Mouse (Mus musculus) spleen, postnatal 36 days (tissue): ENCODE results near the gene Nfia.

Source experiments
- DNase-seq, 2 experiments: peaks; one replicate each; pipeline ENCODE4 v3.0.0; 2022; ENCODE audit warnings: low spot score in 2 of 2, mixed read lengths in 1 of 2

Gene Nfia

DNA sequence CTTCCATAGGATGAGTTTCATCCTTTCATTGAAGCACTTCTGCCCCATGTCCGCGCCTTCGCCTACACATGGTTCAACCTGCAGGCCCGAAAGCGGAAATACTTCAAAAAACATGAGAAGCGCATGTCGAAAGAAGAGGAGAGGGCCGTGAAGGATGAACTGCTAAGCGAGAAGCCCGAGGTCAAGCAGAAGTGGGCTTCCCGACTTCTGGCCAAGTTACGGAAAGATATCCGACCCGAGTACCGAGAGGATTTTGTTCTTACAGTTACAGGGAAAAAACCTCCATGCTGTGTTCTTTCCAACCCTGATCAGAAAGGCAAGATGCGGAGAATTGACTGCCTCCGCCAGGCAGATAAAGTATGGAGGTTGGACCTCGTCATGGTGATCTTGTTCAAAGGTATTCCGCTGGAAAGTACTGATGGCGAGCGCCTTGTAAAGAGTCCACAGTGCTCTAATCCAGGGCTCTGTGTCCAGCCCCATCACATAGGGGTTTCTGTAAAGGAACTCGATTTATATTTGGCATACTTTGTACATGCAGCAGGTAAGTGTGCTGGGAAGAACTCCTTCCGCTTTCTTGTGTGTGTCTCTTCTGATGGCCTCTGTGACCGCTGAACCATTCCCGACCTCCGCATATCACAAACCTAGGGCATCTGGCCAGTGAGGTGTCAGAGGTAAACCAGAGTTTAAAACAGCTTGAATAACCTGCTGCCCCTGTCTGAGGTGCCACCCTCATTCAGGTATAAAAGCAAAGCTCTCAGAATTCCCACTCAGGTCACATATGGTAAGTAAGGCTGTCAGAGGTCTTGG, 10.7 kb downstream of the Nfia start:
- DNase-seq: no peak

DNA sequence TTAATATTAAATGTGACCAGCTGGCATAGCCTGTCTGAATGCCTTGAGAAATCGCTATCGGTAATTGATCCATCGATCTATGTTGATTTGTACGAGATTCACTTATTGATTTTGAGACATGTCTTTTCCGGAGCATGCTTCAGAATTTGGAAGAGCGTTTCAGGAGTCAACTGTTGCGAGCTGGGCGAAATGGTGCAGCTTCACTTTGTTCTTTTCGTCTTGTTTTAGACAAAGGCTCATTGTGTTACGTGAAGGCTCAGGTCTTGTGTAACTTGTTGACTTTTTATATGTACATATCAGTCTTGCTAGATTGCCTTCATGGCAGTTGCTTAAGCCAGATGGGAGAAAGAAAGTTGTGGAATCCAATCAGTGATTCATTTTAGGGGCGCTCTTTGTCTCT, 11.7 kb downstream of the Nfia start:
- no peak for DNase-seq

- DNase-seq: no peak
These were observed 13.2 kb downstream of the Nfia start for GRCm38 (mm10) chr4:97785547-97786271.

DNA sequence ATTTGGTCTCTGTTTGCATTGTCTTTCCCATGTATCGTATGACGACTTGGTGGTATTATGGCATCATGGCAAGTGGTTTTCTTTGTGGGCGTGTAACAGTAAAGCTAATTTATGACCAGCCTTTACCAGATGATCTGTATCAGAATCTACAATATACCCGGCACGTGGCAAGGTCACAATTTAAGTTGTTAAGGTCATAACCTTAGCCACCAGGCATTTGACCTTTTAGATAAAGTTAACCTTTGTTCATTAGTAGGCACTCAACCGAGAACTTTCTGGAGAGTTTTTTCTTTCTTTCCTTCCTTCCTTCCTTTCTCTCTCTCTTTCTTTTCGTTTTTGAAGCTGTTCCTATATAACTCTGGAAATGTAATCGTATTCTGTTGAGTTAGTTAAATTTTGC, 14.0 kb downstream of the Nfia start:
- no peak for DNase-seq

- no peak for DNase-seq
These were observed 15.0 kb downstream of the Nfia start for GRCm38 (mm10) chr4:97787515-97787914.

- DNase-seq: no peak
These were observed 16.0 kb downstream of the Nfia start for GRCm38 (mm10) chr4:97788537-97788936.

GRCm38 (mm10) chr4:97793931-97794330, 21.4 kb downstream of the Nfia start:
- DNase-seq: no peak

GRCm38 (mm10) chr4:97794865-97795264, 22.3 kb downstream of the Nfia start:
- no peak for DNase-seq

- no peak for DNase-seq
These were observed 23.4 kb downstream of the Nfia start for GRCm38 (mm10) chr4:97795957-97796356.

DNA sequence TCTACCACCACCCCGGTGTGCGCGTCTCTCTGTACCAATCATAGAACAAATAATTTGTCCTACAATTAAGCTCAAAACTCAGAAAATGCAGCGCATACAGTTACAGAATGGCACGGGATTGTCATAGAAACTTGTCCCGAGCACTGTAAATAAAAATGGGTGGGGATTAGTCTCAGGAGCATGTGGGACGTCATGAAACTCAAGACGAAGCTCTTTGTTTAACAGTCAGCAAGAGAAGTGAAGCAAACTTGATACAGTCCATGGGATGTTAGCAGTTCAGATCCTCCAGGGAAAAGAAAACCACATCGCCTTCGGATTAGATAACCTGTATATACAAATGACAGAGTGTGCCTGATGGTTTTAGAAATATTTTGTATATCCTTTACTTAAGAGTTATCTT, 24.0 kb downstream of the Nfia start:
- no peak for DNase-seq

DNA sequence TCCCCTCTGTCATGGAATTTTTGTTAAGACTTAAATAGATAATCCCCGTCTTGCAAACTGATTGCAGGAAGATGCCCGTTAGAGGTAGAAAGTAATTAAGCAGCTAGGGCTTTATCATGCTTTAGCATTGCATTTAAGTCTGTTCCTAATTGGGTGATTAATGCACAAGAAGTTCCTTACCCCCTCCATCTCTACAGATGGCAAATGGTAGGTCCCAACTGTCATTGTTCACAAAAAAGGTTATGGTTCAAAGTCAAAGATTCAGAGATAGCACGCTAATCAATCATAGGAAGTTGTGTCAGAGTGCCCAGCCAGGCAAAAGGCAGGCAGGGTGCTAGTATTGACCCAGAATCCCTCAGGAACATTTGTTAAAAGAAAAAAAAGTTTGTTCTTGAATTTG, 31.3 kb downstream of the Nfia start:
- no peak for DNase-seq

DNA sequence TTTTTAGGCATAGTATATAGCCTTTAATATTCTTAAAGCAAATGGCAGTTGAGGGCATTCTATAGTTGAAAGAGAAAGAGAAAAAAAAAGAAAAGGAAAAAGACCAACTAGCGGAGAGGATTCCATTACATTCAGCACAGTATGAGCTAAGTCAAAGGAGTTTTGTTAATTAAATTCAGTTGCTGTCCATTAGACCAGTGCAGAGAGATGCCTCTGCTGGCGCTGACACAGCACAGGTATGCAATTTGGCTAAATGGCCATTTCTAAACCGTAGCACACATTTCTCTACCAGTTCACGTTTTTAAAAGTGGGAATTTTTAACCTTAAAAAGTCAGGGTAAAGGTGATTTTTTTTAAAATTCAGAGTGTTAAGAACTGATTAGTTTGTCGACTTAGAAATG, 32.1 kb downstream of the Nfia start:
- DNase-seq: no peak

GRCm38 (mm10) chr4:97805255-97805654, 32.7 kb downstream of the Nfia start:
- DNase-seq: no peak

DNA sequence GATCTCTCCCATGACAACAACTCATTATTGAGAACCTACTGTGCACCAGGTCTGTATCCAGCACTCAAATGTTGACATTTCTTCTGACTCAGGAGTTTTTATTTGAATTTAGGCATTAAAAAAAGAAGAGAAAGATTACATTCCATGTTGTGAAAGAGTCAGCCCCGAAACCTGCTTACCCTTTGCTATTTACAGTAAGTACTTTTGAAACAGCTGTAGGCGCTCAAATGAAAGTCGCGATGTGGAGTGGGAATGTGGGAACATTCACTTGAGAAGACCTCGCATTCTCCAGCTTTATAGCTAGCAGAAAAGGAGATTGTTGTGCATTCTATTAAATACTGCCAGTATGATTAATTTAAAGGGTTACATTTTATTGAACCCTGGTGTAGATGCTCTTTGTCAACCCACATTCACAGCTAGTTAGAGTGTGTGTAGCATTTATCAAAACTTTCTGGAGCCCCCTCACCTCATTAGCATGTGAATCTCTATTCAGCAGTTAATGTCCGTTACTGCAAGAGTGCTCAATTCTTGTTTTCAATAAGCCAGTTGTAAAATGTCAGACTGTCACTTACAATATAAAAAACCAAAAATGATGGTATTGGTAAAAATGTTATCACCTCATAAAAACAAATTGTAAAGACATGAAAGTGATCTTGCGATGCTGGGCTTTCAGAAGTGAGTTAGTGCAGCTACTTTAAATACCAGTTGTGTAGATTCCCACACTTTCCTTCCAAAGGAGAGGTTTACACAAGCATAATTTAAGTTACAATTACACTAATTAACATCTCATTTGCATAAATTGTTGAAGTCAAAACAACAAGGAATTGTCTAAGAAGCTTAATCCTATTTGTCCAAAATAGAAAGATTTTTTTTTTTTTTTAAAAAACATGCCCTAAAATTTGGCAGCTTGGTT, 33.6 kb downstream of the Nfia start:
- DNase-seq: no peak

- no peak for DNase-seq
These were observed 34.4 kb downstream of the Nfia start for GRCm38 (mm10) chr4:97806924-97807323.

GRCm38 (mm10) chr4:97808885-97809284, 36.4 kb downstream of the Nfia start:
- DNase-seq: no peak

DNA sequence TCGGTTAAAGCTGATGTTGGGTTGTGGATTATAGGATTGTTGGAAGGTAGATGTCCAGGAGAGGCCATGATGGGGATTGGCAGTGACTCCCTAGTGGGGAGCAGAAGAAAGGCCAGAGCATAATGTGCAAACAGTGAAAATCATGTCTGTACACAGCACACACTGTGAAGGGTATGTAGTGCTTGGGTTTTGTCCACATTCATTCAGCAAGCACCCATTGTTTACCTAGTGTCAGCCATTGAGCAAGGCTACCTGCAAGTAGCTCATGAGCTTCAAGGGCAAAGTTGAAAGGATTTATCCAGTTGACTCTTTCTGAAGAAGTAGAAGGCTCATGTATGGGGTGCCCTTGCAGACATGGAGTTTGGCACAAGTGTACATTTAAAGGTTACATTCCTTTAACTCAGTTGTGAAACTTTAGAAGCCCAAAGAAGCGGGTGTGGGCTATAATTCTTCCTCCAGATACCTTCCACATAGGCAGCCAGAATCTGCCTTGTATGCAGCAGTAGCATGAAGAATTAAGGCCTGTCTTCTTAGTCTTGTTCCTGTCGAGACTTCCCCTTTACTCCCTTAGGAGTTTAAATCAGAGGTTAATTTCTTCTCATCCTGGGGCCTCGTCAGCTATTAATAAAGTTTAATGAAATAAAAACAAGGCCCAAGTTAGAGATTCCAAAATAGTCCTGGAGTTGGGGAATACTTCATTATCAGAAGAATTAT, 37.2 kb downstream of the Nfia start:
- no peak for DNase-seq

DNA sequence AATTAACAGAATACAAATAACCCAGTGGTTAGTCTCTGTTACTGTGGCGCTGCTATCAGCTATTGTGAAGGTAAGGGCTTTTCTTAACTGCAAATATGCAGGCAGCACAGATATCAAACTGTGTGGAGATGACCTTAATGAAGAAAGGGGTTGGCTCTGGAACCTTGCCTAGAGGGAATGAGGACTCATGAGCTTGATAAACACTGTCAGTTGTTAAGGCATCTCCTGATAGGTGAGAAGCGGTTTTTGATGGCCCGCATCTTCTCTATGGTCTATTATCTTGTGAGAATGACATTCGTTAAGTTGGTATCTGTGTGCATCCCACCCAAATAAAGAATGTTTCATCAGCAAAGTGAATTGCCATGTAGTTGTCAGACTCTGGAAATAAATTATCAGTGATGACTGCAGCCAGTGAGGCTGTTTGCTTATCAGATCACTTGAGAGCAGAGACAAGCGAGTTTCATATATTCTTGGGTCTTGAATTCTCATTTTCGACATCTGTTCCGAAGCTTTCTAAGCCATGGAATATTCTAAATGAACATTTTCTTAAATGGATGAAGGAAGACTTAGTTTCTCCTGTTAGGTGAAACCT, 37.9 kb downstream of the Nfia start:
- peak; percentile 11 to 34 for DNase-seq

GRCm38 (mm10) chr4:97813035-97813434, 40.5 kb downstream of the Nfia start:
- no peak for DNase-seq

GRCm38 (mm10) chr4:97813996-97814395, 41.5 kb downstream of the Nfia start:
- DNase-seq: no peak

DNA sequence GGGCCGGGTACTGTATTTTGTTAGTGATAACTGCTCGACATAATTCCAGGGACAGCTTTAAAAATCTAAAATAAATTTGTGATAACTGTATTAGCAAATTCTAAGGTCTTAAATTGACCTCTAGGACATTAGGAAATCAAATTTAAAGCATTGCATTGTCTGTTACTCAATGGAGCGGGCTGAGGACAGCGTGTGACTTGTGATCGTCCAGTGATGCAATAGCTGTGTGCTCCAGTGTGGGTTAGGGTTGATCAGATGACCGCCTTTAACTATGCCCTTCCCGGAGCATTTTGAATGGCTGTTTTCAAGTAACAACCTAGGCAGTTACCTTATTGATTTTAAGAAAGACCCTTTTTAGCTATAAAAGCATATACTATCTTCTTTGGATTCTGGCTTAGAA, 42.0 kb downstream of the Nfia start:
- no peak for DNase-seq
